Mouse (Mus musculus): Measurements from ENCODE around the gene Abraxas2. TPM values are rescaled to one million over a fixed set of nuclear protein-coding genes. Genes with fewer than 3 reads are reported as not detected.

Gene Abraxas2
- polyA plus RNA-seq, 1 experiment from 2014 or later: 41.4 TPM

- no peak overlapping the region for H3K4me3 ChIP-seq (ENCODE audit: low read depth, low read length)
- H3K36me3 ChIP-seq (ENCODE audit: control insufficient read depth, insufficient read depth, low read length): no peaks in the 10 kb centered on the region
- no peak overlapping the region for H3K27ac ChIP-seq (ENCODE audit: low read length)
- H3K27me3 ChIP-seq (ENCODE audit: control insufficient read depth, insufficient read depth, low read length): no peaks in the 10 kb centered on the region
- 93% methylated on average over 8 of the region's 8 CpGs for WGBS
- H3K9me3 ChIP-seq (ENCODE audit: control insufficient read depth, low read depth, low read length): no peaks in the 10 kb centered on the region
- ATAC-seq (ENCODE audit: insufficient number of reproducible peaks, insufficient read depth, low FRiP score, low read depth): no peak
- no peak overlapping the region for H3K4me2 ChIP-seq (replicated peaks; ENCODE audit: low read depth, low read length)
- H3K4me1 ChIP-seq (ENCODE audit: control insufficient read depth, insufficient read depth, low read length): no peaks in the 10 kb centered on the region
- no peak overlapping the region for H3K9ac ChIP-seq (replicated peaks; ENCODE audit: low read depth, low read length)
These were observed 30.7 kb downstream of the Abraxas2 start for GRCm38 (mm10) chr7:132889691-132890090.

- no peak for ATAC-seq (ENCODE audit: insufficient number of reproducible peaks, insufficient read depth, low FRiP score, low read depth)
- no peaks in the 10 kb centered on the region for H3K9me3 ChIP-seq (ENCODE audit: control insufficient read depth, low read depth, low read length)
- no peak overlapping the region for H3K27ac ChIP-seq (ENCODE audit: low read length)
- H3K27me3 ChIP-seq (ENCODE audit: control insufficient read depth, insufficient read depth, low read length): no peaks in the 10 kb centered on the region
- H3K4me3 ChIP-seq (ENCODE audit: low read depth, low read length): no peak overlapping the region
- H3K36me3 ChIP-seq (ENCODE audit: control insufficient read depth, insufficient read depth, low read length): no peaks in the 10 kb centered on the region
- H3K4me2 ChIP-seq (replicated peaks; ENCODE audit: low read depth, low read length): no peak overlapping the region
- no peak overlapping the region for H3K9ac ChIP-seq (replicated peaks; ENCODE audit: low read depth, low read length)
- no peaks in the 10 kb centered on the region for H3K4me1 ChIP-seq (ENCODE audit: control insufficient read depth, insufficient read depth, low read length)
- WGBS: 94% methylated on average over 5 of the region's 5 CpGs
These were observed 31.2 kb downstream of the Abraxas2 start for GRCm38 (mm10) chr7:132890201-132890600.

GRCm38 (mm10) chr7:132891561-132892310, 32.7 kb downstream of the Abraxas2 start:
- WGBS: 78% methylated on average over 5 of the region's 5 CpGs
- no peaks in the 10 kb centered on the region for H3K4me1 ChIP-seq (ENCODE audit: control insufficient read depth, insufficient read depth, low read length)

GRCm38 (mm10) chr7:132892311-132892661, 33.3 kb downstream of the Abraxas2 start:
- H3K4me3 ChIP-seq (ENCODE audit: low read depth, low read length): no peak overlapping the region
- no peaks in the 10 kb centered on the region for H3K9me3 ChIP-seq (ENCODE audit: control insufficient read depth, low read depth, low read length)
- no peak overlapping the region for H3K9ac ChIP-seq (replicated peaks; ENCODE audit: low read depth, low read length)
- H3K27me3 ChIP-seq (ENCODE audit: control insufficient read depth, insufficient read depth, low read length): no peaks in the 10 kb centered on the region
- no peak overlapping the region for H3K27ac ChIP-seq (ENCODE audit: low read length)
- 53% methylated on average over 4 of the region's 4 CpGs for WGBS
- ATAC-seq (ENCODE audit: insufficient number of reproducible peaks, insufficient read depth, low FRiP score, low read depth): no peak
- H3K4me2 ChIP-seq (replicated peaks; ENCODE audit: low read depth, low read length): no peak overlapping the region
- no peaks in the 10 kb centered on the region for H3K36me3 ChIP-seq (ENCODE audit: control insufficient read depth, insufficient read depth, low read length)
- no peaks in the 10 kb centered on the region for H3K4me1 ChIP-seq (ENCODE audit: control insufficient read depth, insufficient read depth, low read length)

More at GRCm38 (mm10) chr7:132891561-132892310, 32.7 kb downstream of the Abraxas2 start:
- no peak for ATAC-seq (ENCODE audit: insufficient number of reproducible peaks, insufficient read depth, low FRiP score, low read depth)
- Histone ChIP-seq H3K27ac (ENCODE audit: low read length) (no peak overlapping the region), H3K27me3 (ENCODE audit: control insufficient read depth, insufficient read depth, low read length) (no peaks in the 10 kb centered on the region), H3K4me3 (ENCODE audit: low read depth, low read length) (no peak overlapping the region), H3K4me2 (replicated peaks; ENCODE audit: low read depth, low read length) (no peak overlapping the region), H3K9ac (replicated peaks; ENCODE audit: low read depth, low read length) (no peak overlapping the region), H3K9me3 (ENCODE audit: control insufficient read depth, low read depth, low read length) (no peaks in the 10 kb centered on the region), H3K36me3 (ENCODE audit: control insufficient read depth, insufficient read depth, low read length) (no peaks in the 10 kb centered on the region)

GRCm38 (mm10) chr7:132892806-132893205, 33.8 kb downstream of the Abraxas2 start:
- Histone ChIP-seq H3K9ac (replicated peaks; ENCODE audit: low read depth, low read length) (no peak overlapping the region), H3K4me3 (ENCODE audit: low read depth, low read length) (no peak overlapping the region), H3K27ac (ENCODE audit: low read length) (no peak overlapping the region), H3K4me1 (ENCODE audit: control insufficient read depth, insufficient read depth, low read length) (no peaks in the 10 kb centered on the region), H3K9me3 (ENCODE audit: control insufficient read depth, low read depth, low read length) (no peaks in the 10 kb centered on the region), H3K27me3 (ENCODE audit: control insufficient read depth, insufficient read depth, low read length) (no peaks in the 10 kb centered on the region), H3K4me2 (replicated peaks; ENCODE audit: low read depth, low read length) (no peak overlapping the region), H3K36me3 (ENCODE audit: control insufficient read depth, insufficient read depth, low read length) (no peaks in the 10 kb centered on the region)
- no peak for ATAC-seq (ENCODE audit: insufficient number of reproducible peaks, insufficient read depth, low FRiP score, low read depth)
- WGBS: 69% methylated on average over 7 of the region's 7 CpGs

GRCm38 (mm10) chr7:132893336-132893735, 34.3 kb downstream of the Abraxas2 start:
- H3K9ac ChIP-seq (replicated peaks; ENCODE audit: low read depth, low read length): no peak overlapping the region
- no peaks in the 10 kb centered on the region for H3K4me1 ChIP-seq (ENCODE audit: control insufficient read depth, insufficient read depth, low read length)
- no peak for ATAC-seq (ENCODE audit: insufficient number of reproducible peaks, insufficient read depth, low FRiP score, low read depth)
- no peaks in the 10 kb centered on the region for H3K36me3 ChIP-seq (ENCODE audit: control insufficient read depth, insufficient read depth, low read length)
- no peak overlapping the region for H3K27ac ChIP-seq (ENCODE audit: low read length)
- H3K9me3 ChIP-seq (ENCODE audit: control insufficient read depth, low read depth, low read length): no peaks in the 10 kb centered on the region
- H3K4me2 ChIP-seq (replicated peaks; ENCODE audit: low read depth, low read length): no peak overlapping the region
- WGBS: 84% methylated on average over 1 of the region's 1 CpGs
- no peaks in the 10 kb centered on the region for H3K27me3 ChIP-seq (ENCODE audit: control insufficient read depth, insufficient read depth, low read length)
- H3K4me3 ChIP-seq (ENCODE audit: low read depth, low read length): no peak overlapping the region

- Histone ChIP-seq H3K4me3 (ENCODE audit: low read depth, low read length) (no peak overlapping the region), H3K27me3 (ENCODE audit: control insufficient read depth, insufficient read depth, low read length) (no peaks in the 10 kb centered on the region), H3K4me2 (replicated peaks; ENCODE audit: low read depth, low read length) (no peak overlapping the region), H3K4me1 (ENCODE audit: control insufficient read depth, insufficient read depth, low read length) (no peaks in the 10 kb centered on the region), H3K27ac (ENCODE audit: low read length) (no peak overlapping the region), H3K9me3 (ENCODE audit: control insufficient read depth, low read depth, low read length) (no peaks in the 10 kb centered on the region), H3K9ac (replicated peaks; ENCODE audit: low read depth, low read length) (no peak overlapping the region), H3K36me3 (ENCODE audit: control insufficient read depth, insufficient read depth, low read length) (no peaks in the 10 kb centered on the region)
- WGBS: 76% methylated on average over 7 of the region's 7 CpGs
- no peak for ATAC-seq (ENCODE audit: insufficient number of reproducible peaks, insufficient read depth, low FRiP score, low read depth)
These were observed 36.0 kb downstream of the Abraxas2 start for GRCm38 (mm10) chr7:132894841-132895555.

GRCm38 (mm10) chr7:132896206-132896815, 37.3 kb downstream of the Abraxas2 start:
- no peak for ATAC-seq (ENCODE audit: insufficient number of reproducible peaks, insufficient read depth, low FRiP score, low read depth)
- Histone ChIP-seq H3K9ac (replicated peaks; ENCODE audit: low read depth, low read length) (no peak overlapping the region), H3K4me2 (replicated peaks; ENCODE audit: low read depth, low read length) (no peak overlapping the region), H3K27ac (ENCODE audit: low read length) (no peak overlapping the region), H3K9me3 (ENCODE audit: control insufficient read depth, low read depth, low read length) (no peaks in the 10 kb centered on the region), H3K27me3 (ENCODE audit: control insufficient read depth, insufficient read depth, low read length) (no peaks in the 10 kb centered on the region), H3K4me1 (ENCODE audit: control insufficient read depth, insufficient read depth, low read length) (no peaks in the 10 kb centered on the region), H3K36me3 (ENCODE audit: control insufficient read depth, insufficient read depth, low read length) (no peaks in the 10 kb centered on the region), H3K4me3 (ENCODE audit: low read depth, low read length) (no peak overlapping the region)
- WGBS: 86% methylated on average over 9 of the region's 9 CpGs
